Mouse (Mus musculus) common myeloid progenitor, adult 5-6 weeks (primary cell): ENCODE measurements at regions not wholly inside any gene's neighbourhood (a gene's known extent, or its start where the extent isn't known, plus 50 kb on each side); places are given as distances from the start of the nearest gene placed in this dataset.
A peak's percentile ranks its signal among the peaks of the same experiment; 100 is the strongest.

Experiments
- ATAC-seq: replicated peaks from 2 replicates; pipeline ENCODE4 v1.8.0; 2016; ENCODE audit warnings: low read depth, mild to moderate bottlenecking, moderate TSS enrichment, inconsistent platforms; ENCODE audit not compliant: poor library complexity, severe bottlenecking

DNA sequence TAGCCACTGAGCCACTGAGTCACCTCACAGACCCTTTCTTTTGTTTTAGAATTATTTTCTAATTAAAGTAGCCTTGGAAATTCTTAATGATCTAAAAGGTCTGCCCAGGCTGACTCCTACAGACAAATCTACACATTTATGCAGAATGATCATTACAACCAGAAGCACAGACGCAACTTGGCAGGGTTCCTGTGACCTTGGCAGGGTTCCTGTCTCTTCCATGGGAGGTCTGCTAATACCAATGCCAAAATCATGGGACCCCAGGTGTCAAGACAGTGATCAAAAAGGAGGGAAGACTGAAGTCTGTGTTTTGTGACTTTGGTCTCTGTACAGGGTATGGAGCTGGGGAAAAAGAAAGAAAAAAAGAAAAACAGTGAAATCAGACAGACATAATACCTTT lies 168.7 kb upstream of the Veph1 start:
- ATAC-seq: no peak

- ATAC-seq: no peak
These were observed 165.7 kb upstream of the Veph1 start for GRCm38 (mm10) chr3:66462341-66462740.

DNA sequence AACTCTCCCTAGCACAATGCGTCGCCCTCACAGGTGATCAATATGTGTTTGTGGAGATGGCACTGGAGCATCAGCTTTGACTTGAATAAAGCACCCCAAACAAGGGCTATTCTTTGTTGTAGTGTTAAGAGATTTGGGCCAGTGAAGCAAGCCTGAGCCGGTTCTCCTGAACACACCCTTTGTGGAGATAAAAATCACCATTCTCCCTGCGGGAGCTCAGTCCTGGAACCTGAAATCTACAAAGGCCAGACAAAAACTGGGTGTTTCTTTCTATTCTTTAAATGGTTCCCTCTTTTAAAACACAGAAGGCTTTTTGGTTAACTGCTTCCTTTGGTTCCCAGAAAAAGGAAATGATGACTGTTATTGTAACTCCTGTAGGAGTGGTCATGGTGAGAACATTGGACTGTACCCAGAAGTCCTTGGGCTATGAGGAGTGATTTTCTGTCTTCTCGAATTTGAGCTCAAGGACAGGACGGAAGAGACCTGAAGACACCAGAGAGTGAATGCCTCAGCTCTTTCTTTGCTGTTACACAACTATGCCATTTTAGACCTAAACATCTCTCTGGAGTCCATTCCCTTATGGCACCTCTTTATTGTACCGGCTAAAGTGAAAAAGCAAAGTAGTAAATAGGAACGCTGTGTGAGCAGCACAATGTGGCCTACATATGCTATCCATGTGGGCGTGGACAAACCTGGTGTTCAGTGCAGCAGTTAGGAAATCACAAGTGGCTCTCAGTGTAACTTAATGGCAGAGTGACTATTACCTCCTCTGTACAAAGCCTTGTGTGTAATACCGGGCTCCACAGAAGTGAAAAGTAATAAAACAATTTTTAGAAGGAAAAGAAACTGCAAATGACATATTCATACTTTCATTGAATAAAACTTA lies 149.9 kb upstream of the Veph1 start:
- ATAC-seq: peak; percentile 72

GRCm38 (mm10) chr3:66433216-66433615 lies 136.6 kb upstream of the Veph1 start:
- no peak for ATAC-seq

- no peak for ATAC-seq
These were observed 133.6 kb upstream of the Veph1 start for GRCm38 (mm10) chr3:66430187-66430586.

GRCm38 (mm10) chr3:66422445-66423037 lies 125.9 kb upstream of the Veph1 start:
- no peak for ATAC-seq

- ATAC-seq: peak; percentile 67
These were observed 114.2 kb upstream of the Veph1 start for GRCm38 (mm10) chr3:66410706-66411277.

GRCm38 (mm10) chr3:66408791-66409190 lies 112.2 kb upstream of the Veph1 start:
- ATAC-seq: no peak

DNA sequence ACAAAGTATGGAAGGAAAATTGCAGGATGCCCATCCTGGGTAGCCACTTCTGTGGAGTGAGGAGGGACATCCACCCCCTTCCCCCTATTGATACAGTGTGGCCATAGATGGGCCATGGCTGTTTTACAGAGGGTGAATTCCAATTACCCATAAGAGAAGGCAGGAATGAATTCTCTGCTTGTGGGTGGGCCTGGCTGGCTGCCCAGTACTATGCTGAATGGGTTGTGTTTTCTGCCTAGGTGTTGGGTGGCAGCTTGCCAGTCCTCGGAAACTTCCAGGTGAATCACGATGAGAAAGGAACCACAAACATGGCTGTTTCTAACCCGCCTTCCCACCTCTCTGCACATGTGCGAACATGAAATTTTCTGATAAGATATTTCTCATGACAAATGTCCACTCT lies 109.0 kb upstream of the Veph1 start:
- no peak for ATAC-seq

- no peak for ATAC-seq
These were observed 107.1 kb upstream of the Veph1 start for GRCm38 (mm10) chr3:66403707-66404106.

- peak; percentile 79 for ATAC-seq
These were observed 104.3 kb upstream of the Veph1 start for GRCm38 (mm10) chr3:66400791-66401568.

DNA sequence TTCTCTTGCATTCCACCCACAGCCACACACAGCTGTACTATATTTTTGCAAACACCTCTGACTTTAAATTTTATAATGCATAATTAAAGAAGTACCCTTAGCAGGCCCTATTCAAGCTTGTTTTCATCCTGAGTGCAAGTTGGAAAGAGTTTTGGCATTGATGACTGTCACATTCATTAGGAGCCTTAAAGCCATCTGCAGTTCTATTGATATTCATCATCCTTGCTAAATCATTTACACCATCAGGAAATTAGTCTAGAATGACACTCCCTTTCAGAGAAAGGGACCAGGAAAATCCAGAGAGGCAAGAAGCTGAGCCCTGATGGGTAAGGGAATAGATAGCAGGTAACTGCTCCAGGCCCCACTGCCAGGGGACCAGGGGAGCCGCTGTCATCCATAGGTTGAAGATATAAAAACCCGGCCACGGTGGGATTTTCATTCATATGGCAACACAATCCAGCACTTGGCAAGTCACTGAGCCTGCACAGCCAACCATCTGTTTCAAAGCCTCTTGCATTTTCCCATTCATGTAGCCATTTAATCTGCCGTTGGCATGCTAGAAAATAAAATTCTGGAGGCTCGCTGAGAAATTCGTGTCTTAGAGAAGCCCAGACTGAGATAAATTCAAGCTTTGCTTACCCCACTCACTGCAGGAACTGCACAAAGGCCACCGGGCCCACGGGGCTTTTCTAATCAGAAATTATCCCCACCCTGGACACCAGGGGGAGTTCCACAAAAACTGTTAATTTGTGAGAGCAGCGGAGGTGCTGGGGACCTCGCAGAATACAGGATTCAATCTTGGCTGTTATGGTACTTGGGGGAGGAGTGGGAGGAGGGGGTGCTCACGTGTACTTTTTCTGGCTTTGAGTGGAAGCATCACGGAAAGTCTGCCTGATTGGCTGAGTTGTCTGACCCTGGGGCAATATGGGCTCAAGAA lies 101.8 kb upstream of the Veph1 start:
- ATAC-seq: no peak

DNA sequence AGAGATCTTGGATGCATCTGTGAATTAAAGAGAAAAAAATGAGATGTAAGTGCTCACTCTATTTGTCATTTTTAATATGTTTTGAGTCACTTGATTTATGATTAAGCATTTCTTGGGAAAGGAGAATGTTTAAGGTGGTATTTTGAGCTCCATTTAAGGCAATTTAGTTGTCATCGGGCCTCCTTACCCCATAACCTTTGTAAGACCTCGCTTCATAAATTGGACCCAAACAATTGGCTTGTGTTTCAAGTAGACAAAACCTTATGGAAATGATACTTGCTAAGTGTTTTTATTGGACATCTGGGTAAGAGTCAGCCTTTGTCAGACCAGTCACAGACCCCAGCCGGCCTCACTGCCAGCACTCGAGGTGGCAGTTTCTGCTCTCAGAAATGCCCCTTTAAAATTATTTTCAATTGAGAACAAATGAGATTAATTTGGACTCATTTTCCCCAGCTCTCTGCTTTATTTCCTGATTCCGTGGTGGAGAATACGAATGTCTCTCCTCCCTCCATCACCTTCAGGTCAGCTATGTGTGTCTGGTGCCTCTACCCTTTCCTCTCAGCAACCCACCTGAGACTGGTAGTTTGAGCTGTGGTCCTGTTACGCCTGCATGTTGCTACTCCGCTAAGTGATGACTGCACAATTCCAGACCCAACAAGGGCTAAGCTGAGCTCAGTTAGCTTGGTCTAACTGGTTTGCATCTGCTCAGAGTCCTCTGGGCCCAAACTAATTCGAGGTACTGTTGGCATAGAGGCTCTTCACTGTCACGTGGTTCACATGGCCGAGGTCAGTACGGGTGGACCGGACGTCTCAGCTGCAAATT lies 78.7 kb upstream of the Veph1 start:
- no peak for ATAC-seq

DNA sequence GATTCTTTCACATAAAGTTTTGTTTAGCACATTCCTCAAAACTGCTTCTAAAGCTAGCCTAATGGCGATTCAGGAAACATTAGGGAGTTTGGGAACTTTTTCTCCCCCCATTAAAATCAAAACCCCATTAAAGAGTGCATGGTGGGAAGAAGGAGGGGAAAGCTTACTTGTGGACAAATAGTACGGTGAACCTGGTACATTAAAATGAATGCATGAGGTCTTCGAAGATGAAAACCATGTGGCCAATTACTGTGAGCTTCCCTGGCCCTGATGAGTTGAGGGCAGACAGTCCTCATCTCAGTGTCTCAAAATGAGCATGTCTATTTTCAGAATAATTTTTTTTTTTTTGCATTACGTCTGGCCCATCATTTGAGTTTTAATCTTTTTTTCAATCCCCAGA lies 78.0 kb upstream of the Veph1 start:
- ATAC-seq: no peak

DNA sequence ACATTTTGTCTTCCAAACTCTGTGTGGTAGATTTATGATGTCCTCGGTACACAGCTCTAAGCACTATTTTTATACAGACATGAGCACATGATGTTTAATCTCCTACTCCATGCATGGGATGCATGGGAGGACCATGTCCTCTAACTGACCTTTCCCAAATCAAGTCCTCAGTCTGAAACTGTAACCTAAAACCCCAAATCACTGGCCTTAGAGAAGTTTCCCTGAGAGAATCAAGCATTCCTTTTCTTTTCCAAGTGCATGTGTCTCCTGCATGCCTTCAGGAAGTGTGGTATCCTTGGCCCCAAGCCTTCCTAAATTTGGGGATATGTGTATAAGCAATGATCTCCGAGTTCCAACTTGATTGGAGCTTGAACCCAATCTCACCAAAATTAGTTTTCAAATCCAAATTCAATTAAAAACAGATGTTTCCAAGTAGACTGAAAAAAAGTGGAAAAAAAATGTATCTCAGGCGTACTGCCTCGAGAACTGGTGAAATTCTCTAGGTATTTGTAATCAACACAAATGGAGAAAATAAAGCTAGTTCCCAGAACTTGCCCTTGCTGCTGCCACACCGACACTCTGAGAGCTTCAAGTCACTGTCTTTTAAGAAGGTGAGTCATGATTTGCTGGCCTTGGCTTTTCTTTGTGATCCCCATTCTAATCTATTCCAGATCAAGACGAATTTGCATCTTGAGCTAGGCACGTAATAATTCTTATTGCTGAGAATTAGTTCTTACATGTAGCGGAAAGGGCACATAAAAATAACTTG lies 77.4 kb upstream of the Veph1 start:
- no peak for ATAC-seq
